Mouse (Mus musculus): ENCODE results near the gene Olfr1313. TPM values are rescaled to one million over a fixed set of nuclear protein-coding genes. Genes with fewer than 3 reads are reported as not detected.
"Not testable (repeated sequence)": the region's sequence is repeated elsewhere in the genome, so short reads cannot be mapped to it uniquely, and the experiment has no call there.

The Olfr1313 gene
- not detected in 2 replicates for polyA plus RNA-seq (2015; fragmentation: Nextera tagmentation; extraction: Ambion mirVana)

DNA sequence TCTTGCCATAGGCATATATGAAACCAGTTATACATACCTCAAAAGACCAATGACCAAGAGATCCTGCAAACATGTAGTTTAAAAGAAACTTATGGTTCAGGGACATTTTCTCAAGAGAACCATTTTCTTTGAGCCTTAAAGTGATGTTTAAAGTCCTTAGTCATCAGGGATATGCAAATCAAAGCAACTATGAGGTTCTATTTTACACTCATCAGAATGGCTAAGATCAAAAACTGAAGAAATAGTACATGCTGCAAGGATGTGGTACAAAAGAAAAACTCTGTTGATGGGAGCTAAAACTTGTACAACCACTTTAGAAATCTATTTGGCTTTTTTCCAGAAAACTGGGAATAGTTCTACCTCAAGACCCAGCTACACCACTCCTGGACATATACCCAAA lies at the start of gene Olfr1313:
Gene Olfr1313, minus strand, starts transcription at position 101 of the 400 bp plus-strand sequence.
- no peak for DNase-seq (ENCODE audit: low spot score)

DNA sequence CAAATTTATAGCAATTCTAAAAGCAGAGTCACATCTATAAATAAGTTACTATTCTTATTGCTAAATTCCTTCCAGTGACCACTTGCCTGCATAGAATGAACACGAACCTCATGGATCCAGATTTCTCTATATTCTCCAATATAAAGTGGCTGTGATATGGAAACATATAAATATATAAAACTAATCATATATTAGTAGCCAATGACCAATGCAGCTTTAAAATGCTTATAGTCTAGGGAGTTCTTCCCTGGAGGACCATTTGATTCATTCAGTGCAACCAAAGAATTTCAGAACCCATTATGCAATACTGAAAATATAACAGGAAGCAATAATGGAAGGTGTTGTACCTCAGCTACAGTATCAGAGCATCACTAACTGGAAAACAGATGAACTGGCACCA lies 37.7 kb upstream of the Olfr1313 start, which contains the start of gene Olfr1315-ps1:
Gene Olfr1315-ps1, minus strand, starts transcription at position 101 of the 400 bp plus-strand sequence.
- DNase-seq (ENCODE audit: low spot score): no peak

DNA sequence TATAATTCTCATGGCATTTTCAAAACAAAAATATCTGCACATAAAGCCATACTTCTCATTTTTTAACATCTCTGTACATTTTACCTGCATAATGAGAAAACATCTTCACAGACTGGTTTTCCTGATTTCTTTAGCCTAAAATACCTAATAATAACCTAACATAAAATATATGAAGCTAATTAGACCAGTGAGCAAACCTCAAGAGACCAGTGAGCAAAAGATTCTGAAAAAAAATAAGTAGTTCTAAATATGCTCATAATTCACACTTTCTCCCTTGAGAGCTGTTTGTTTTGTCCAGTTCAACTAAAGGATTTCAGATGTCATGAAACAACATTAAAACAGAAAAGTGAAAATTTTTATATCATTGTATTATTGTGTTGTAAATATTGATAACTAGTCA lies 19.0 kb upstream of the Olfr1313 start, which contains the start of gene Olfr1314:
Gene Olfr1314, minus strand, starts transcription at position 101 of the 400 bp plus-strand sequence.
- no peak for DNase-seq (ENCODE audit: low spot score)

DNA sequence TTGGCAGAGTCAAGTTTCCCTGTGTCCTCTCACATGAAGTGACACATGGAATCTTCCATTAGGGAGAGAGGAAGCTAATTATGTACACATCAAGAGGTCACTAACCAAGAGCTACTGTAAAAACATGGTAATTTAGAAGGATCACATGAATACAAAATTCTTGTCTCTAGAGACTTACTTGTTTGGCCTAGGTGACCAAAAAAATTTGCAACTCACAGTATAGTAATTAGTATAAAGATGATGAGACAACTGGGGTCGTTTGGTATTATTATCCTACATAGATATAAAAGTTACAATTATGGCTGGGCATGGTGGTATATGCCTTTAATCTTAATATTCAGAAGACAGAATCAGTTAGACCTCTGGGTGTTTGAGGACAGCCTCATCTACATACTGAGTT lies 27.5 kb downstream of the Olfr1313 start, which contains the start of gene Olfr1312:
Gene Olfr1312, minus strand, starts transcription at position 101 of the 400 bp plus-strand sequence.
- DNase-seq (ENCODE audit: low spot score): no peak

DNA sequence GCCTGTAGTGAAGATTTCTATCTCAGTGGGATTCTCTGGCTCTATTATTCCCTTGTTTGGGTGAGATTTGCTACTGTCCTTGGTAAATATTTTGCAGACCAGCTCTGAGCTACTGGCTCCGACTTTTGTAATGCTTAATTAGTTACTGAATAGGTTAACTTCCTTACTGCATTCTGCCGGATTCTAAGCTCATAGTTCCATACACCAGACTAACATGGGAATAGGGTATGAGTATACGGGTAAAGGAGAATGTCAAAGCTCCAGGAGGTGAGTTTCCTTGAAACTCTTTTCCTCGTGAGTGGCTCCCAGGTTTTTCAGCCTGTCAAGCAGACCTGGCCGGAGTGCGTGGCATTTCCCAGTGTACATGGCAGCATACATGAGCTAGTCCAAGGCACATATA lies 50.7 kb downstream of the Olfr1313 start:
- DNase-seq (ENCODE audit: low spot score): not testable (repeated sequence)

DNA sequence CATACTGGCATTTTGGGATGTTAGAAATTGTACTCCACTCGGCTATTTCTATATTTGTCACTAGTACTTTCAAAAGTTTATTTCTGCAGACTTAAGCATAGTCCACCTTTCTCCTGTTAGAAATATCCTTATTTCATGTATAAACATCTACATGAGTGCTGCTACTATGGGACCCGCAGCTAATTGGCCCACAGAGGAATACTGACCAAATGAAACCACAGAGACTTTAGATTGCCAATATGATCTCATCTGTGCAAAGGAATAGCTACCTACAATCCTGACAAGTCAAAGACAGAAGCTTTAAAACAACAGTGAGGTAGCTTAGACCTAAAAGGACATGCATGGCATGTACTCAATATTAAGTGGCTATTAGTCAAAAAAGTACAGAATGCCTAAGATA lies 53.3 kb downstream of the Olfr1313 start, which contains the start of gene Olfr1311:
Gene Olfr1311, minus strand, starts transcription at position 101 of the 400 bp plus-strand sequence.
- no peak for DNase-seq (ENCODE audit: low spot score)

Other genes starting within 250 kb of the Olfr1313 start
- gene Olfr1305, start 200.7 kb downstream of the Olfr1313 start, polyA plus RNA-seq (2015; fragmentation: Nextera tagmentation; extraction: Ambion mirVana): not detected in 2 replicates
- gene Olfr1306, start 161.6 kb downstream of the Olfr1313 start, polyA plus RNA-seq (2015; fragmentation: Nextera tagmentation; extraction: Ambion mirVana): not detected in 2 replicates
- not detected in 2 replicates for gene Olfr1307, start 128.4 kb downstream of the Olfr1313 start, polyA plus RNA-seq (2015; fragmentation: Nextera tagmentation; extraction: Ambion mirVana)
- not detected in 2 replicates for gene Olfr1308, start 112.9 kb downstream of the Olfr1313 start, polyA plus RNA-seq (2015; fragmentation: Nextera tagmentation; extraction: Ambion mirVana)
- gene Olfr1309, start 87.6 kb downstream of the Olfr1313 start, polyA plus RNA-seq (2015; fragmentation: Nextera tagmentation; extraction: Ambion mirVana): not detected in 2 replicates
- not detected in 2 replicates for gene Olfr1310, start 65.1 kb downstream of the Olfr1313 start, polyA plus RNA-seq (2015; fragmentation: Nextera tagmentation; extraction: Ambion mirVana)
- gene Olfr1311, start 53.4 kb downstream of the Olfr1313 start, polyA plus RNA-seq (2015; fragmentation: Nextera tagmentation; extraction: Ambion mirVana): not detected in 2 replicates
- not detected in 2 replicates for gene Olfr1312, start 27.6 kb downstream of the Olfr1313 start, polyA plus RNA-seq (2015; fragmentation: Nextera tagmentation; extraction: Ambion mirVana)
- gene Olfr1314, start 18.9 kb upstream of the Olfr1313 start, polyA plus RNA-seq (2015; fragmentation: Nextera tagmentation; extraction: Ambion mirVana): not detected in 2 replicates
- not detected in 2 replicates for gene Olfr1315-ps1, start 37.6 kb upstream of the Olfr1313 start, polyA plus RNA-seq (2015; fragmentation: Nextera tagmentation; extraction: Ambion mirVana)
- gene Olfr1316, start 57.1 kb upstream of the Olfr1313 start, polyA plus RNA-seq (2015; fragmentation: Nextera tagmentation; extraction: Ambion mirVana): not detected in 2 replicates
- gene Olfr1317, start 62.5 kb upstream of the Olfr1313 start, polyA plus RNA-seq (2015; fragmentation: Nextera tagmentation; extraction: Ambion mirVana): not detected in 2 replicates
- gene Olfr1318, start 76.4 kb upstream of the Olfr1313 start, polyA plus RNA-seq (2015; fragmentation: Nextera tagmentation; extraction: Ambion mirVana): 0.09 TPM in 1 of 2 replicates, not detected in the other
- 8.1 and 11.4 TPM in 2 replicates for gene Lpcat4, start 161.6 kb upstream of the Olfr1313 start, polyA plus RNA-seq (2015; fragmentation: Nextera tagmentation; extraction: Ambion mirVana)
- 0.04 and 0.08 TPM in 2 replicates for gene Nutm1, start 181.4 kb upstream of the Olfr1313 start, polyA plus RNA-seq (2015; fragmentation: Nextera tagmentation; extraction: Ambion mirVana)
- 283 and 333 TPM in 2 replicates for gene Nop10, start 184.1 kb upstream of the Olfr1313 start, polyA plus RNA-seq (2015; fragmentation: Nextera tagmentation; extraction: Ambion mirVana)
- gene Slc12a6, start 188.0 kb upstream of the Olfr1313 start, polyA plus RNA-seq (2015; fragmentation: Nextera tagmentation; extraction: Ambion mirVana): 15.8 and 19.4 TPM in 2 replicates
- gene Gm21985, start 188.5 kb upstream of the Olfr1313 start, polyA plus RNA-seq (2015; fragmentation: Nextera tagmentation; extraction: Ambion mirVana): not detected in 2 replicates

Measured in thymus, postnatal 0 days (tissue).